Mouse (Mus musculus) mammary gland, adult 2 months (tissue): ENCODE data around the gene Gnai1. TPM values are rescaled to one million over a fixed set of nuclear protein-coding genes. Genes with fewer than 3 reads are reported as not detected.

Experiments
- polyA plus RNA-seq: library from polyadenylated mRNA; depleted of rRNA; stranded (reverse); fragments of >200 nt; gene quantifications from 2 replicates; pipeline ENCODE4 v1.2.3, GENCODE M21; 2012; ENCODE audit warnings: low replicate concordance; rRNA removed

Gene Gnai1
- 19.7 and 26.2 TPM in 2 replicates for polyA plus RNA-seq

DNA sequence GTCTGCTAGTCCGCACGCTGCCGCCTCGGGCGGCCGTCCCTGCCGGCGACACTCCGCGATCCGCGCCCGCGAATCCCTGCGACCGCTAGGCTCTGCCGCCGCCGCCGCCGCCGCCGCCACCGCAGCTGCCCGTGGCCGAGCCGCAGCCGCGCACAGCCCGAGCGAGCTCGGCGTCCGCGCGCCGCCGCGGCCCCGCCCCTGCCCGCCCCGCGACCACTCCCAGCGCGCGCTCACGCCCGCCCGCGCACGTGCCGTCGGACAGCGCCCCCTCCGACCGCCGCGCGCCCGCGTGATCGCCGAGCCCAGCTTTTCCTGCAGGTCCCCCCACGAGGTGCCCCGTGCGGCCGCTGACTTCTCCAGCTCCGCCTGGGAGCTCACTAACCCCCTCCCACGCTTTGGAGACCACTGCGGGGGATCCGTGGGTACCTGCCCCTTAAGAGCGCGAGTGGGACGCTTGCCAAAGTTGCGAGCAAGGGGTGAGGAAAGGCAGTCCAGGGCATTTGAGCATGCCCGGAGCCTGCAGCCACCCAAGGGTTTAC is at the start of gene Gnai1:
TSS of gene Gnai1 (minus strand) at position 75 of the 539 bp plus-strand sequence.

